Mouse (Mus musculus) brain, embryonic 14.5 days (tissue): ENCODE data around the gene Cfap157.

Experiments used
- CTCF ChIP-seq: fragments of 200-500 bp; IDR thresholded peaks from 2 replicates; pipeline ENCODE4 v1.5.1; 2012; ENCODE audit warnings: inconsistent platforms, mild to moderate bottlenecking, moderate library complexity, borderline replicate concordance; ENCODE audit not compliant: insufficient read depth, insufficient read length; ENCODE audit errors: extremely low read depth
- POLR2A ChIP-seq: fragments of 200-500 bp; IDR thresholded peaks from 2 replicates; pipeline ENCODE4 v1.6.1; 2012; ENCODE audit warnings: mild to moderate bottlenecking, inconsistent platforms, borderline replicate concordance; ENCODE audit not compliant: poor library complexity, insufficient read depth, insufficient read length, severe bottlenecking; ENCODE audit errors: extremely low read depth

DNA sequence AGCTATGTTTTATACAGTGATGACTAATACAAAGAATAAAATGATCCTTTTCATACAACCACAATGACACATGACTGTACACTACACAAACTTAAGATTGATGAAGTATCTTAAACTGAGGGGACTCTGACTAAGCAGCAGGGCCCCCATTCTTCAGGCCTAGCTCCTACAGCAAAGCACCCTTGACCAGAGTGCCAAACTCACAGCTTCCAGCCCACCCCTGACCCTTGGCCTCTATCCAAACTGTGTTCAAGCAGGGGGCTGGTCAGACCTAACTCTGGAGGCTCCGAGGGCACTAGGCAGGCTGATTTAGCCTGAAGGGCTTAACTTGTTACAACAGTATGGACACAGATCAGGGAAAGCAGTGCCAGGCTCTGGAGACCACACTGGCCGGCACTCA is 4.4 kb upstream of the Cfap157 start:
- no peak for TF ChIP-seq POLR2A
- no peak for TF ChIP-seq CTCF
